Mouse (Mus musculus): ENCODE data around the gene Myh10. TPM values are rescaled to one million over a fixed set of nuclear protein-coding genes. Genes with fewer than 3 reads are reported as not detected.
A peak's percentile ranks its signal among the peaks of the same experiment; 100 is the strongest.
"Not testable (repeated sequence)": the region's sequence is repeated elsewhere in the genome, so short reads cannot be mapped to it uniquely, and the experiment has no call there.

The Myh10 gene
- total RNA-seq, 2 experiments from 2014 or later: 68.5 to 69.7 TPM

- no peak for DNase-seq (ENCODE audit: low spot score in 2 of 2)
Measured at GRCm38 (mm10) chr11:68787222-68787621, 95.9 kb downstream of the Myh10 start.

DNA sequence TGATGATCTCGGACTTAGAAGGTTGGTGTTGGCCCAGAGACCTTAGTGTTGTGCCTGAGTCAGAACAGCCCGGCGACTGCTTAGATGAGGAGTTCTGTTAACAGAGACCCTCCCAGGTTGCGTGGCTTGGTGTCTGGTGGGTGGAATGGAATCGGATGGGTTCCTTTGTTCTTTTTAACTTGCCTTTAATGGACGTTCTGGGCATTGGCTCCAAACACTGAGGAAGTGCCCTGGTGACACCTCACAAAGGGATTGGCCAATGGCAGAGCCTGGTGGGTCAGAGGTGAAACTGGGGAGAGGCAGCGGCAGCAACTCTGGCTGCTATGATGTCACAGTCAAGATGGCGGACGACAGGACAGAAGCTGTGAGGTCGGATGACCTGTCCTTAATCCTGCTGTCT lies 99.4 kb downstream of the Myh10 start:
- DNase-seq (ENCODE audit: low spot score in 2 of 2): no peak

- no peak for DNase-seq (ENCODE audit: low spot score in 2 of 2)
Measured at GRCm38 (mm10) chr11:68791794-68792193, 100.4 kb downstream of the Myh10 start.

DNA sequence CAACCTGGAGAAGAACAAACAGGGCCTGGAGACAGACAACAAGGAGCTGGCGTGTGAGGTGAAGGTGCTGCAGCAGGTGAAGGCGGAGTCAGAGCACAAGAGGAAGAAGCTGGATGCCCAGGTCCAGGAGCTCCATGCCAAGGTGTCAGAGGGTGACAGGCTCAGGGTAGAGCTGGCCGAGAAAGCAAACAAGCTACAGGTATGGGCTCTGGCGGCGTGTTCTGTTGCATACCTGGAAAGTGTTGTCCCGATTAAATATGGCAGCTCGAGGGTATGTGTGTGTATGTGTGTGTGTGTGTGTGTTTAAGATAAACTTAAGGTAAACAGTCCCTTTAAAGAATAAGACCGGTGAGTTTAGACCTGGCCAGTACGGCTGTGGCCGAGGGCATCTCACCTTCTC lies 106.9 kb downstream of the Myh10 start:
- no peak for DNase-seq (ENCODE audit: low spot score in 2 of 2)

DNA sequence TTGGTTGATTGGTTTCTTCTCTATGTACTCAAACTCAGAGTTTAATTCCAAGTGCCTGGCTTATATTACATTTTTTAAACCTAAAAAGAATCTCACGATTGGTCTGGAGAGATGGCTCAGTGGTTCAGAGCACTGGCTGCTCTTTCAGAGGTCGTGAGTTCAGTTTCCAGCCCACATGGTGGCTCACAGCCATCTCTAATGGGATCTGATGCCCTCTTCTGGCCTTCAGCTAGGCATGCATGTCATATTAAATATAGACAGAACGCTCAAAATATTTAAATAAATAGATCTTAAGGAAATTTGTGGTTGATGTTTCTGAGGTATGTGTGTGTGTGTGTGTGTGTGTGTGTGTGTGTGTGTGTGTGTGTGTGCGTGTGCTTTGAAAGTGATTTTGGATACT lies 113.8 kb downstream of the Myh10 start:
- DNase-seq (ENCODE audit: low spot score in 2 of 2): no peak

GRCm38 (mm10) chr11:68807787-68808186 lies 116.4 kb downstream of the Myh10 start:
- peak; percentile 50 to 69 for DNase-seq (ENCODE audit: low spot score in 2 of 2)

- no peak for DNase-seq (ENCODE audit: low spot score in 2 of 2)
Measured at GRCm38 (mm10) chr11:68811881-68812577, 120.7 kb downstream of the Myh10 start.

DNA sequence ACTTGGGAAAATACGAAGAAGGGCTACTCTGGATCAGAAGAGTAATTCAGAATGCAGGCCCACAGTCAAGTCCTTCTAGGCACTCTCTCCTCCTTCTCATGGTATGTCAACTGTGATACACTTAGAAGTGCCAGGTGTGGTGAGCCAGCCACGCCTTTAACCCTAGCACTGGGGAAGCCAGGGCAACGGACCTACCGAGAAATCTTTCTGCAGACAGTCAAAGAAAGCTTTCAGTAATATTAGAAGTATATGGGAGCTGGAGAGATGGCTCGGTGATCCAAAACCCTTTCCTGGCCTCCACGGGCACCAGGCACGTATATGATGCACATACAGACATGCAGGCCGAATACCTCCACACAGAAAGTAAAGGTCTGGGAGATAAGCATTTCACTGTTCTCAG lies 127.1 kb downstream of the Myh10 start:
- DNase-seq (ENCODE audit: low spot score in 2 of 2): no peak

DNA sequence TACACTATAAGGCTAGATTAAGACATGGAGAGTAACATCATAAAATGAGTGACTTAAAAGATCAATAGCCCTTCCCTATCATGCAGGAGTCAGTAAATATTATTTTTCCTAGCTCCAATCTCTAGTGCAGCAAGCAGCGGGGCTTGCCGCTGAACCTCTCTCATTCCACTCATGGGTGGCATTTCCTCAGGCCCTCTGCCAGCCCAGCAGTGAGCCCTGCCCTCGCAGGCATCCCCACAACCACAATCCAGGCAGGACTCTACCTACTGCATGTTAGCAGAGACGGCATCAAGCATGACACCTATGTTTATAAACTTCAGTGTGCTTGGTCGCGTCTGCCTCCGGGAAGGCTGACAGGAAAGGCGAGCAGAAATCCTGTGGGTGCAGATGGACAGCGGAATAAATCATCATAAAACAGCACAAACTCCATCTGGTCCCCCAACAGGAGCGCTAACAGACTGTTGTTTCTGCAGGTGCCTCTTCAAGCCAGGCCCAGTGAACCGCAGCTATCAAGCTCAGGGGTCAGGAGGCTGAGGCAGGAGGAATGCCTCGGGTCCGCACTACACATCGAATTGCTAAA lies 128.0 kb downstream of the Myh10 start:
- DNase-seq (ENCODE audit: low spot score in 2 of 2): no peak

GRCm38 (mm10) chr11:68822326-68822725 lies 131.0 kb downstream of the Myh10 start:
- no peak for DNase-seq (ENCODE audit: low spot score in 2 of 2)

- no peak for DNase-seq (ENCODE audit: low spot score in 2 of 2)
Measured at GRCm38 (mm10) chr11:68826735-68827134, 135.4 kb downstream of the Myh10 start.

DNA sequence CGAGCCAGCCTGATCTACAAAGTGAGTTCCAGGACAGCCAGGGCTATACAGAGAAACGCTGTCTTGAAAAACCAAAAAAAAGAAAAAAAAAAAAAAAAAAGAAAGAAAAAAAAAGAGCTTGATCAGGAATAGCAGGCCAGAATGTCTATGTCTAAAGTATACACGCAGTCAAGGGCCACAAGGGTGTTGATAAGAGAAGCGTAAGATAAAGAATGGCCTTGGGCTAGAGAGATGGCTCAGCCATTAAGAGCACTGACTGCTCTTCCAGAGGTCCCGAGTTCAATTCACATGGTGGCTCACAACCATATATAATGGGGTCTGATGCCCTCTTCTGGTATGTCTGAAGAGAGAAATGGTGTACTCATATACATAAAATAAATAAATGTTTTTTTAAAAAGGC lies 140.2 kb downstream of the Myh10 start:
- not testable (repeated sequence) for DNase-seq (ENCODE audit: low spot score in 2 of 2)

DNA sequence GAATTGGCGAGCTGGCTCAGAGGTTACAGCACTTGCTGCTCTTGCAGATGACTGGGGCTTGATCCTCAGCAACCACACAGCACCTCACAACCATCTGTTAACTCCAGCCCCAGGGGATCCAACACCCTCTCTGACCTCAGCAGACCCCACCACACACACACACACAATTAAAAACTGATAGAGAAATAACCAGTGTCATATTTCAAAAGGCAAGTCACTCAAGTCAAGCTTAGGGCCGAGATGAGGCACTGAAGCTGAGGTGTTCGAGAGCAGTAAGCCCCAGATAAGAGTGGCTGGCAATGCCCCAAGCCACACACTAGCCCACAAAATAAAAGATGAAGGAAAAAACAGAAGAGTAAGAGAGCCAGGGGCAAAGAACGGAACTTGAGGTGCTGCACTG lies 141.4 kb downstream of the Myh10 start:
- no peak for DNase-seq (ENCODE audit: low spot score in 2 of 2)

DNA sequence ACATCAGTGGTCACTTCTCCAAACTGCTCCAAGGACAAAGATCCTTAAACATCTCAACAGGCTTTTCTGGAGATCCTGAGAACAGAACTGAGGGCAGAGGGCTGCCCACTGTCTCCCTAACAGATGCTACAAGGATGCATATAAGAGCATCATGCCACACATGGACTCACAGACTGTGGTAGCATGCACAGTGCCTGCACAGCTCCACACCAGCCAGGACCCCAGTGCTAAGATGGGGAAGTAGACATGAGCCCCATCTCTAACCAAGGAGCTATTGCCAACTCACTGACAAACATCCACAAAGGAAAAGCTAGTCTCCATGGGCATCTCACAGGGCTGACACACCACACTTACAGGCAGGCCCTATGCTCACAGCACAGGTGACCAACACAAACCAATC lies 142.2 kb downstream of the Myh10 start:
- no peak for DNase-seq (ENCODE audit: low spot score in 2 of 2)

DNA sequence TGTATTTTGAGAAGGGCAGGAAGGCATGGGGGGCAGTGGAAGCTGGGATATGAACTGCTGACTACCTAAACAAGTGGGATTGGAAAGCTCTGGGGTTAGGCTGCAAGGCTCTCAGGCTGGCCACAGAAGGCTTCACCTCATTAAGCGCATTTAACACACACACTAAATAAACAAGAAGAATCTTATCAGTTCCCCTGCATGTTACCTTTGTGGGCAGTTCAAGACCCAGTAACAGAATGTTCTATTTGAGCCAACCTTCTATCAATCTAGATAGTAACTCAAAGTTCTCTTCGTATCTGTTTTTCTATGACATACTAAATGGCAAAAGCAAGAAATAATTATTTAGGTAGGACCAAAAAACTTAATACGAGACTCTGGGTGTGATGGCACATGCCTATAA lies 143.7 kb downstream of the Myh10 start:
- DNase-seq (ENCODE audit: low spot score in 2 of 2): no peak

DNA sequence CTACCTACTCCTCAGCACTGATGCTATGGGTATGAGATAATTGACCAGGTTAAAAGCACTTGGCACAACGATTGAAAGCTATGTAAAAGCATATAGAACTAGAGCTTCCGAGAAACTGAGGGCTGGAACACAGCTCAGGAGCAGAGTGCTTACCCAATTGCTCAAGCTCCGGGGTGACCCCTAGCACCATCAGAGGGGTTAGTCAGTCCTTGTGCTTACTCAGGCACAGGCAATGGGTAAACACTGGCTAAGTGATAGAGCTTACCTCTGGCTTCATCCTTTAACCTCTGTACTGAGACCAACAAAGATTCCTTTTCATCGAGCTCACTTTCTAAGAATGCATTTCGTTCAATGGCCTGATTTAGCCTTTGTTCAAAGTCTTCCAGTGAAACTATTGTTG lies 148.2 kb downstream of the Myh10 start:
- DNase-seq (ENCODE audit: low spot score in 2 of 2): no peak

GRCm38 (mm10) chr11:68850862-68851261 lies 159.5 kb downstream of the Myh10 start:
- no peak for DNase-seq (ENCODE audit: low spot score in 2 of 2)

DNA sequence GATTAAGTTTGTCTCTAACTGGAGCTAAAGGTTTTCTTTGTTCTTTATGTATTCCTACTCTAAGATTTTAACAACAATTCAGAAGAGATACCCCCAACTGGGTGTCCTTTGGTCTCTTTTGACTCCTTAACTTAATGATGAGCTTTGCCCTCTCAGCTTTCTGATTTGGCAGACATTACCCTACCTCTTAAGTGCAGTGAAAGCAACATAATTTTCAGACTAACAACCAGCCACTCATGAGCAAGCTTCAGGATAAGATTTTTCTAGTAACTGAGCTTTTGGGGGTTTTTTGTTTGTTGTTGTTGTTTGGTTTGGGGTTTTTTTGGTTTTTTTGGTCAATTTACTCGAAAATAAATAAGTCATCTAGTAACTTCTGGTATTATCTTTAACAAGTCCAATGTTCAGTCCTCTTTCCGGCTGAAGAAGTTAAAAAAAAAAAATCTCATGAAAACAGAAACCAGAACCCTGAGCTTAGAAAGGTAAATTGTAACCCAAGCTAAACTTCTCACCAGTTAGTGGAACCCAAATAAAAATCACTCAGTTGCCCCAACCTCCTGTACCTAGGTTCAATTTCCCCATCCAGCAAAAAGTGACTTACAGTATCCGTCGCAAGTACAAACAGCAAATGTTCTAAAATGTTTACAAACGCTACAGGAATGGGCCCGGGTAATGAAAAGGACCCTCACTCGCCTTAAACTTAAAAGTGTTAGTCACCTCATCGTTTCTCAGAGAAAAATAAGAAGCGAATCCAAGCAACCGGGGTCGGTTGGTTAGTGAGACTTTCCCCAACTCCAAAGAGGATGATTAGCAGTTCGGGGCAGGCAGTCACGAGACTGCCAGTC lies 160.5 kb downstream of the Myh10 start:
- DNase-seq (ENCODE audit: low spot score in 2 of 2): no peak

DNA sequence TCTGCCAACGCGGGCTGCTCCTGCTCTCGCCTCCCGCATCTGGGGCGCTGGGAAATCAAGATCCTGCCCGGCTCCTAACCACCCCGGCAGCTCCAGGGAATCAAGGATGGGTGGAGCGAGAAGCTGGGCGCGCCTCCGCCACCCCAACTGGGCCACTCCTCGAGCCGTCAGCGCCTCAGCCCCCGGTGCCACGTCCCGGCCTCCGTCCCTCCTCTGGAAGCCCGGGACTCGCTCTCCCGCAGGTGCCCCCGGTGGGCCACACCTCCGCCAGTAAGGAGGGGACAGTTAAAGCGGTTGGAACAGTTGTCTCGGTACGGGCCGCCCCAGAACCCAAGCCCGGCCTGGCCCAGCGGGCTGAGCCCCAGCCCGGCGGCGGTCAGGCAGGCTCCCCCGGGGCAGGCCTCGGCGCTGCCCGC lies 161.1 kb downstream of the Myh10 start:
- peak; percentile 61 to 78 for DNase-seq (ENCODE audit: low spot score in 2 of 2)

DNA sequence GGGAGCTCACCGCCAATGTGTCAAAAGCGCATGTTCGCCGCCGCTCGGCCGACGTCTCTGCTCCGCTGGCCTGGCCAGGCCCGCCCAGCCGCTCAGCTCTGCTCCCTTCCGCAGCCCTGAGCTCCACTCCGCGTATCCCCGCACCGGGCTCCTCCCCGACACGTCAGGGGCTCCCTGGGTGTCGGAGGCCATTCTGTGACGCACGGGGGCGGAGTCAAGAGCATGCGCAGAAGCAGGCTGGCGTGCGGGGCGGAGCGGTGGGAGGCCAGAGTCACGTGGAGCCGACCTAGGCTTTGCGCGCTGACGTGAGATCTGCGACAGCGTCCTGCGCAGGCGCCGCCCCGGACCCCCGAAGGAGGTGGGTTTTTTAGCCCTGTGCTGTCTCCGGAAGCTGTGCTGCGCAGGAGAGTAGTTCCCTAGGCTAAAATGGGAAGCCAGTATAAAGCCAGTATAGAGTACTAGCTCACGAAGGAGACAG lies 161.6 kb downstream of the Myh10 start:
- peak; percentile 99 to 100 for DNase-seq (ENCODE audit: low spot score in 2 of 2)

DNA sequence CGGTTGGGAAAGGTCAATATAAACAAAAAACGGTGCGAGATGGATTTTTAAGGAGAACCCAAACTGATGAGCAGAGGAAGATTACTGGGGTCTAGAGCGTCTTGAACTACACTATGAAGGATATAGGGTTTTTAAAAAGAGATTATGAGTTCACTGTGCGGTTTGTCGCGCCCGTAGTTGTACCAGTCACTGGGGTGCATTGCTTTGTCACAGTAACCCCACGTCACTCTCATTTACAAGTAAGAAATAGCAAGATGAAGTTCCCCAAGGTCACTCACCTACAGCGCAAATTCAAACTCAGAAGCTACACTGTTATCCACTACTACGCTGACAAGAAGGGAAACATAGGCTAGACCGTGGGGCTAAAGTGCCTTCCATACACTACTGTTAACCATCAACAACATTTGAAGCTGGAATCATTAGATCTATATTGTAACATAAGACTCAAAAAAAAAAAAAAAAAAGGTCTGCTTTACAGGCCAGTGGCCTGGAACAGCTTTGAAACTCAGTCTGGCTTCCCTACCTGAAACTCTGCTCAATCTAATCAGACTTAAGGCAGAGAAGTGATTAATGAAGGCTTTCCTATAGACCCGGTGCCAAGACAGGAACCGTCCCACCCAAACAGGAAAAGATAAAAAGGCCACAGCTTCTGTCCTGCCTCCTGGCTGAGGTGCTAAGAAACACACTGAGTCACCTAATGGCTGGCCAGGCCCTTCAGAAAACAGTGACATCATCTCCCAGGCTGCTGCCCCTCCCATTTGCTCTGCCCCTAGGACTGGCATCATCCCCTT lies 162.4 kb downstream of the Myh10 start:
- no peak for DNase-seq (ENCODE audit: low spot score in 2 of 2)
